Mouse (Mus musculus) duodenum, adult 2 months (tissue): Measurements from ENCODE around the gene Gabra6. TPM values are rescaled to one million over a fixed set of nuclear protein-coding genes. Genes with fewer than 3 reads are reported as not detected.

ENCODE experiments used
- polyA plus RNA-seq: library from polyadenylated mRNA; depleted of rRNA; stranded (reverse); fragments of >200 nt; gene quantifications from 2 replicates; pipeline ENCODE4 v1.2.3, GENCODE M21; 2012; ENCODE audit warnings: low replicate concordance; rRNA removed

The Gabra6 gene
- not detected in 2 replicates for polyA plus RNA-seq

DNA sequence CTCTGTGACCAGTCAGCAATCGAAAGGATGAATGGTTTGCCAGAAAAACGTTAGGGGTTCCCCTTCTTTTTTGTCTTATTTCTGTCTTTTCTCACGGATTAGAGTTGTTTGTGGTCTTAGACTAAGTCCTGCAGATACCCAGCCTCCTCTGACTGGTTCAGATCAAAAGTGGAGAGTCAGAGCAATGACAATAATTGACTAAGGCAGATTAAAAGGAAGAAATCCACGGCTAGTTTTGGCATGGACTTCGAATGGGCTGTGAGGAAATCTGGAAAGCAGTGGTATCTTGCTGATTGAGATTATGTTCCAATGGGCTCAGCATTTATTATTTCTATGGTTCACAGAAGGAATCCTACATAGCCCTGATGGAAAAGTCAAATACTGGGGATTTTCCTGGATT is at the start of gene Gabra6:
Gene Gabra6 (minus strand): TSS at position 191 of the 400 bp plus-strand sequence.

Other genes starting within 250 kb of the Gabra6 start
- gene Gabra1, start 138.1 kb downstream of the Gabra6 start, polyA plus RNA-seq = 0.61 TPM in 1 of 2 replicates, not detected in the other
- not detected in 2 replicates for gene Gabrb2, start 98.7 kb upstream of the Gabra6 start, polyA plus RNA-seq